Mouse (Mus musculus) CH12.LX (cell line): Measurements from ENCODE around the gene Thsd7b.

Experiments used
- CHD2 ChIP-seq: IDR thresholded peaks from 2 replicates; pipeline ENCODE4 v1.6.1; 2011; ENCODE audit warnings: low read length, improper control_type of control experiment
- CTCF ChIP-seq, 2 experiments: IDR thresholded peaks in 1 of 2; conservative IDR thresholded peaks in 1 of 2; 2 replicates each; pipeline ENCODE4 v1.5.1; 2011 to 2012; ENCODE audit warnings: low read depth in 2 of 2, low read length in 2 of 2, improper control_type of control experiment in 1 of 2, inconsistent platforms in 1 of 2, mild to moderate bottlenecking in 1 of 2, moderate library complexity in 1 of 2
- MAFK ChIP-seq: IDR thresholded peaks from 2 replicates; pipeline ENCODE4 v1.6.1; 2011; ENCODE audit warnings: low read length, improper control_type of control experiment; ENCODE audit not compliant: insufficient replicate concordance
- POLR2A ChIP-seq: IDR thresholded peaks from 2 replicates; pipeline ENCODE4 v1.6.1; 2011; ENCODE audit warnings: low read depth, mild to moderate bottlenecking, improper control_type of control experiment, low read length
- SIN3A ChIP-seq: IDR thresholded peaks from 2 replicates; pipeline ENCODE4 v1.6.1; 2012; ENCODE audit warnings: low read length, improper control_type of control experiment, inconsistent platforms

DNA sequence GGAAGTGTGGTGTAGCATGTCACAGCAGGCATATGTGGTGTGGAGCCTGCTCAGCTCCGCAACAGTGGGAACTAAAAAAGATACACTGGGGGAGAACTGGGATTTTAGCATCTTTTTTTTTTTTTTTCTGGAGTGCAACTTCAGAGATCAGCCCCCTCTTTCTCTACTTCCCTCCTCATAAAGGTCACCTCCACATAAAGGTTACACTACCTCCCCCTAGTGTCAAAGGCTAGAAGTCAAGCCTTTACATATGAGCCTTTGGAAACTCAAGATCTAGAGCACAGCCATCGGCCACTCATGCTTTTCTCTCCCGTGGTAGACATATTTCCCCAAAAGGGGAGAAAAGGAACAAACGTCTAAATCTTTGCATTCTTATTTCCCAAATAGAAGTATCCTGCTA, 553.8 kb downstream of the Thsd7b start:
- peak; percentile 38 to 71; a peak in 3 of 4 replicates for TF ChIP-seq CTCF (conservative IDR thresholded peaks at IDR 0.05 in 1 of 2, IDR thresholded peaks at IDR 0.05 in 1 of 2; ENCODE audit: low read depth in 2 of 2, low read length in 2 of 2)
- no peak for TF ChIP-seq CHD2
- TF ChIP-seq SIN3A: no peak
- no peak for TF ChIP-seq POLR2A
- TF ChIP-seq MAFK: no peak
